ENCODE assay signal across 23 mouse cellular contexts in genomic region chr10:4670053-4670452, GRCm38 (mm10).
"Had no signal": no experiment of that assay in that cellular context is flagged by ENCODE, and none has a peak within 500 bp of the region (broad histone marks: within the 10 kb centered on the region; RNA-seq: fewer than 3 reads in every experiment).

No protein-coding gene starts in this region.

- H3K4me2 ChIP-seq: heart, embryonic 11.5 days; heart, embryonic 13.5 days; heart, embryonic 15.5 days; hindbrain, embryonic 13.5 days; hindbrain, embryonic 15.5 days; limb, embryonic 12.5 days; liver, embryonic 11.5 days; liver, embryonic 13.5 days had no signal

- DNase-seq: forebrain, postnatal 0 days; heart, adult 11 months; heart, adult 2 months; heart, postnatal 14 days; heart, postnatal 36 days; kidney, adult 11 months; kidney, adult 8-10 months; kidney, postnatal 10 days; kidney, postnatal 25 days; kidney, postnatal 4 days; liver; liver, embryonic 13.5 days had no signal

- H3K4me3 ChIP-seq: heart, adult 2 months; heart, embryonic 13.5 days; heart, embryonic 15.5 days; hindbrain, embryonic 13.5 days; hindbrain, embryonic 15.5 days; layer of hippocampus, adult 2 months; left cerebral cortex, adult 2 months; limb, embryonic 10.5 days; limb, embryonic 12.5 days; liver, embryonic 13.5 days had no signal

- H3K36me3 ChIP-seq: heart, embryonic 13.5 days; heart, embryonic 15.5 days; hindbrain, embryonic 13.5 days; hindbrain, embryonic 15.5 days; limb, embryonic 10.5 days; limb, embryonic 12.5 days; liver, embryonic 13.5 days had no signal

- H3K27ac ChIP-seq: heart, adult 2 months; heart, embryonic 13.5 days; heart, embryonic 15.5 days; hindbrain, embryonic 13.5 days; hindbrain, embryonic 15.5 days; hindbrain, postnatal 0 days; layer of hippocampus, adult 2 months; left cerebral cortex, adult 2 months; limb, embryonic 10.5 days; limb, embryonic 12.5 days; liver, embryonic 13.5 days had no signal

- H3K27me3 ChIP-seq: heart, embryonic 13.5 days; heart, embryonic 15.5 days; hindbrain, embryonic 13.5 days; hindbrain, embryonic 15.5 days; limb, embryonic 12.5 days; liver, embryonic 13.5 days had no signal
